Mouse (Mus musculus) forebrain, embryonic 11.5 days (tissue): ENCODE measurements at regions not wholly inside any gene's neighbourhood (a gene's known extent, or its start where the extent isn't known, plus 50 kb on each side); places are given as distances from the start of the nearest gene placed in this dataset.
A peak's percentile ranks its signal among the peaks of the same experiment; 100 is the strongest.

Source experiments
- ATAC-seq: fragments of 200-750 bp; cut with Nextera tagmentation; replicated peaks from 2 replicates; pipeline ENCODE4 v1.8.0; 2017; ENCODE audit warnings: moderate TSS enrichment; ENCODE audit not compliant: low FRiP score
- DNase-seq: peaks from one replicate; pipeline ENCODE4 v3.0.0-alpha.2; 2017; ENCODE audit warnings: low spot score
- H3K27ac ChIP-seq: fragments of 300-500 bp; sonication (generic); 2 replicates; pipeline ENCODE4 v1.5.1; 2014; ENCODE audit warnings: low read depth, low read length
- H3K27me3 ChIP-seq: fragments of 300-500 bp; sonication (generic); 2 replicates; pipeline ENCODE4 v1.6.1; 2014; ENCODE audit warnings: mild to moderate bottlenecking, low read length, mixed read lengths; ENCODE audit not compliant: control insufficient read depth, insufficient read depth
- H3K36me3 ChIP-seq: fragments of 300-500 bp; sonication (generic); 2 replicates; pipeline ENCODE4 v1.6.1; 2014; ENCODE audit warnings: mild to moderate bottlenecking, low read length, moderate library complexity, mixed read lengths; ENCODE audit not compliant: control insufficient read depth, insufficient read depth
- H3K4me1 ChIP-seq: fragments of 300-500 bp; sonication (generic); replicated peaks from 2 replicates; pipeline ENCODE4 v1.6.1; 2014; ENCODE audit warnings: low read length, mixed read lengths; ENCODE audit not compliant: control insufficient read depth, insufficient read depth
- H3K4me2 ChIP-seq: fragments of 300-500 bp; sonication (generic); 2 replicates; pipeline ENCODE4 v1.6.1; 2014; ENCODE audit warnings: low read depth, mild to moderate bottlenecking, low read length, moderate library complexity, mixed read lengths; ENCODE audit not compliant: severe bottlenecking
- H3K4me3 ChIP-seq: fragments of 300-500 bp; sonication (generic); 2 replicates; pipeline ENCODE4 v1.5.1; 2014; ENCODE audit warnings: low read depth, low read length
- H3K9ac ChIP-seq: fragments of 300-500 bp; sonication (generic); 2 replicates; pipeline ENCODE4 v1.6.1; 2014; ENCODE audit warnings: low read length
- H3K9me3 ChIP-seq: fragments of 300-500 bp; sonication (generic); 2 replicates; pipeline ENCODE4 v1.6.1; 2016; ENCODE audit warnings: low read length, mixed read lengths; ENCODE audit not compliant: control insufficient read depth
- WGBS: fragments of 180-500 bp; shearing (Covaris S2); extraction: QIAGEN DNeasy Blood & Tissue Kit; methylation state at CpG from one replicate; pipeline ENCODE4 v1.1.7; 2014; 5-methylcytosine and 5-hydroxymethylcytosine counted together

DNA sequence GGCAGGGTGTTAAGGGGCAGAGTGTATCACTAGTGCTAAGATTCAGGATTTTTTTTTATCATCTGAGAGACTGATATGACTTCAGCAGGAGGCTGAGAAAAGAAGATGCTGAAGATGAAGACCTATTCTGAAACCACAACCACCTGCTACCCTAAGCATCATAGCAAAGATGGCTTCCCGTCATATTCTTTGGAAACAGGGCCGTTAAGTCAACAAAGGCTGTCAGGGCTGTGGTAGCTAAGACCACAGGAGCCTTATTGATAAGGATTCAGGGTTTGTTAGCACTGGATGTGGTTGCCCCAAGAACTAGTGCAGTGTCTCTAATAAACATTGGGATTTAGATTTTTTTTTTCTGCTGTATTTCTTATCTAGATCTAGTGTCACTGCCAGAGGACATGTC is 56.7 kb upstream of the Rasgrp1 start:
- H3K27me3 ChIP-seq, result no peaks in the 10 kb centered on the region
- ATAC-seq (no peak), DNase-seq (no peak)
- no peak overlapping the region for H3K27ac ChIP-seq
- H3K4me3 ChIP-seq, result no peak overlapping the region
- H3K9ac ChIP-seq, result no peak overlapping the region
- 86% methylated on average over 2 of the region's 2 CpGs for WGBS
- no peaks in the 10 kb centered on the region for H3K4me1 ChIP-seq
- H3K9me3 ChIP-seq, result no peaks in the 10 kb centered on the region
- no peaks in the 10 kb centered on the region for H3K36me3 ChIP-seq
- H3K4me2 ChIP-seq, result no peak overlapping the region

- H3K9ac ChIP-seq, result no peak overlapping the region
- no peak for DNase-seq
- no peaks in the 10 kb centered on the region for H3K4me1 ChIP-seq
- no peaks in the 10 kb centered on the region for H3K27me3 ChIP-seq
- H3K4me2 ChIP-seq, result no peak overlapping the region
- H3K27ac ChIP-seq, result no peak overlapping the region
- no peaks in the 10 kb centered on the region for H3K9me3 ChIP-seq
- no peak overlapping the region for H3K4me3 ChIP-seq
- WGBS, result 92% methylated on average over 4 of the region's 4 CpGs
- no peaks in the 10 kb centered on the region for H3K36me3 ChIP-seq
- ATAC-seq, result no peak
Measured at GRCm38 (mm10) chr2:117403425-117404175, 60.8 kb upstream of the Rasgrp1 start.

- H3K4me3 ChIP-seq, result no peak overlapping the region
- H3K4me2 ChIP-seq, result no peak overlapping the region
- H3K9ac ChIP-seq, result no peak overlapping the region
- 33% methylated on average over 2 of the region's 2 CpGs for WGBS
- DNase-seq (no peak), ATAC-seq (peak; percentile 74)
- H3K9me3 ChIP-seq, result no peaks in the 10 kb centered on the region
- H3K36me3 ChIP-seq, result no peaks in the 10 kb centered on the region
- no peak overlapping the region for H3K27ac ChIP-seq
- no peaks in the 10 kb centered on the region for H3K4me1 ChIP-seq
- no peaks in the 10 kb centered on the region for H3K27me3 ChIP-seq
Measured at GRCm38 (mm10) chr2:117405453-117405852, 62.7 kb upstream of the Rasgrp1 start.

DNA sequence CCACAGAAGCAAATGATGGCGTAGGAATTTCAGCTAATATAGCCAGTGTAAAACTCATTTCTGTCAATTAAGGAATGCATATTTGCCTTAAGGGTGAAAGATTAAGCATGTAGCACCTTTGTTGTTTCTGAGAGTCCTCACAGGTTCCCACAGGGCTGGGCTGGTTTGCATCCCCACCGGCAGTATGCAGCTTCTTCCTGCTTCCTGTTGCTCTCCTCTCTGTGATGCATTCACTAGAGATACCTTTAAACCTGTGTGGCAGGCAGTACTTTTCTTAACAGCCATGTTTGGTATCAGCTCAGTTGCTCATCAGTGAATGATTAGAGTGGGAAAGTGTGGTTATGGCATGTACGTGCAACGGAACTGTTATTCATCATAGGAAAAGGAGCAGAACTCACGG is 65.4 kb upstream of the Rasgrp1 start:
- Histone ChIP-seq H3K27ac (no peak overlapping the region), H3K4me2 (no peak overlapping the region), H3K4me3 (no peak overlapping the region), H3K36me3 (no peaks in the 10 kb centered on the region), H3K4me1 (no peaks in the 10 kb centered on the region), H3K9ac (no peak overlapping the region), H3K9me3 (no peaks in the 10 kb centered on the region), H3K27me3 (no peaks in the 10 kb centered on the region)
- ATAC-seq (no peak), DNase-seq (no peak)
- 79% methylated on average over 5 of the region's 5 CpGs for WGBS

DNA sequence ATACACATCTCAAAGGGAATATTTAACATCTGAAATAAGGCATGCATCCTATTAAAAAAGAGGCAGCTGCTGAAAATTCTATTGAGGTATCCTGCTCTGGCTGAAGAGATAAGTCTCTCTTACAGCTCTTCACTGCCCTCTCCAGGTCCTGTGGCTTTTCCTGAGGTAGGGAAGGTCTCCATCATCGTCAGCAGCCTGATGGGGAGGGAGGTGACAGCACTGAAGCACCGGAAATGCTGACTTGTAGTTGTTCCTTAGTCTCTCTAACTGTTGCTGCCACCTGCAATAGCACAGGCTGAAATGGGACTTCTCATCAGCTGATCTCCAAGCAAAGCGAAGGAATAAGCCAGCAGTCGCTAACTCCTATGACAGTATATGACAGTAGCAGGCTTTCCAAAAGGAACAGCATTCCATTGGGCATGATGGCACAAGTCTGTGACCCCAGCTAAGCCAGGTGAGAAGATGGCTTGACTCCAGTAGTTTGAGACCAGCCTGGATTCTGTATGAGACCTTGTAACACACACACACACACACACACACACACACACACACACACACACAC is 69.3 kb upstream of the Rasgrp1 start:
- Histone ChIP-seq H3K36me3 (no peaks in the 10 kb centered on the region), H3K27ac (no peak overlapping the region), H3K4me2 (no peak overlapping the region), H3K27me3 (no peaks in the 10 kb centered on the region), H3K4me3 (no peak overlapping the region), H3K9ac (no peak overlapping the region), H3K4me1 (no peaks in the 10 kb centered on the region), H3K9me3 (no peaks in the 10 kb centered on the region)
- DNase-seq (no peak), ATAC-seq (no peak)
- WGBS, result 43% methylated on average over 4 of the region's 4 CpGs

DNA sequence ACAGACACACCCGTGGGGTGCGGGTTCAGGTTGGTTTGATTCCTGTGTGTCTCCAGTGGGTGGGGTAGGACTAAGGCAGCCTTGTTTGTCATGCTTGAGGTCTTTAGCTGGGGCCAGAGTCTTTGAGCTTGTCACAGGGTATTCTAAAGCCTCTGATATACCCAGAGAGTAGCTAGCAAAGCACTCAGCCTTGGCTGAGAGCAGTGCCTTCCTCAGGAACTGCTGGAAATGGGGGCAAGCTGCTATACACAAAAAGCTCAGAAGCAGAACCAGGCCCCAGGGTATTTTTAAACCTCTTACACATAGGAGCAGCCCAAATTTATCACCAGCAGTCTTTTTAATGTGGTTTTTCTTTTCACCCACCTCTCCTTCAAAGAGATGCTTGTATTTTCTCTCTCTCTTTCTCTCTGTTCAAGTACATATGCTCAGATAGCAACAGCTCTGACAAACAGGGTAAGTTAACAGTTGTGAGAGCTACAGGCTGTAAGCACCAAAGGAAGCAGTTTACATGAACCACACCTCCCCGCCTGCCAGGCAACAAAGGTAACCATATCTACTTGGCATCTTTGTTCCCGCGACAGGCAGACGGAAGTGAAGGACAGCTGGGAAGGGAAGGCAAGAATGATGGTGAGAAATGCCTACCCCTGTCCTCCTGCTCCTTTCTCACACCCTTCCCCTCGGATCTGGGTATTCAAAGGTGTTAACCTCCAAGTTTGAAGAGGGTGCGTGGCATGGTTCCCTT is 74.6 kb upstream of the Rasgrp1 start:
- ATAC-seq (no peak), DNase-seq (no peak)
- Histone ChIP-seq H3K27ac (no peak overlapping the region), H3K4me2 (no peak overlapping the region), H3K4me3 (no peak overlapping the region), H3K9ac (no peak overlapping the region), H3K27me3 (no peaks in the 10 kb centered on the region), H3K36me3 (no peaks in the 10 kb centered on the region), H3K9me3 (no peaks in the 10 kb centered on the region), H3K4me1 (no peaks in the 10 kb centered on the region)
- WGBS, result 89% methylated on average over 8 of the region's 8 CpGs

DNA sequence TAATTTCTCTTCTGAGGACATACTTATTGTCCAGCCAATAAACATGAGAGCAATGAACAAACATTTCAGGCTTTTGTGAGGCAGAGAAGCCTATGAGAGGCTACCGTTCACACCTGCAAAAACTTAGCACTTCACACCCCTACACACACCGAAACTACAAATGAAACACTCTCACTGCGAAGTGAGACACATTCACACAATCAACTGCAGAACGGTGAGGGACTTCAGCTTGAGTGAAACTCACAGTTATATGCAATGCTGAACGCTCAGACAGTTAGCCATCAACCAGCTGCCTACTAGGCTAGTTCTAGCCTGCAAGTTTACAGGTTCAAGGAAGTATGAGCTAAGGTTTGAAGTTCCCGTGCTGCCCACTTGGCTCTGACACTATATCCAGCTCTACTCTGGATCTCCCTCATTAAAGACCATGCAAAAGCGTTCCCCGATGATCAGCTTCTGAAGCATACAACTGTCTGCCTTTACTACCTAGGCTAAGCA is 75.4 kb upstream of the Rasgrp1 start:
- H3K9me3 ChIP-seq, result no peaks in the 10 kb centered on the region
- ATAC-seq (no peak), DNase-seq (no peak)
- H3K4me3 ChIP-seq, result no peak overlapping the region
- H3K9ac ChIP-seq, result no peak overlapping the region
- no peaks in the 10 kb centered on the region for H3K27me3 ChIP-seq
- no peak overlapping the region for H3K4me2 ChIP-seq
- H3K36me3 ChIP-seq, result no peaks in the 10 kb centered on the region
- no peak overlapping the region for H3K27ac ChIP-seq
- 90% methylated on average over 8 of the region's 8 CpGs for WGBS
- H3K4me1 ChIP-seq, result no peaks in the 10 kb centered on the region

- 83% methylated on average over 3 of the region's 3 CpGs for WGBS
- no peak overlapping the region for H3K4me3 ChIP-seq
Measured at GRCm38 (mm10) chr2:117418711-117419110, 75.9 kb upstream of the Rasgrp1 start.

More at GRCm38 (mm10) chr2:117418711-117419110, 75.9 kb upstream of the Rasgrp1 start:
- Histone ChIP-seq H3K4me1 (no peaks in the 10 kb centered on the region), H3K27ac (no peak overlapping the region), H3K27me3 (no peaks in the 10 kb centered on the region), H3K9me3 (no peaks in the 10 kb centered on the region), H3K4me2 (no peak overlapping the region), H3K9ac (no peak overlapping the region), H3K36me3 (no peaks in the 10 kb centered on the region)
- no peak for DNase-seq
- ATAC-seq, result no peak
